Mouse (Mus musculus) bone marrow, adult 2 months (tissue): ENCODE results near the gene Lgals8. TPM values are rescaled to one million over a fixed set of nuclear protein-coding genes. Genes with fewer than 3 reads are reported as not detected.
"Not testable (repeated sequence)": the region's sequence is repeated elsewhere in the genome, so short reads cannot be mapped to it uniquely, and the experiment has no call there.

Experiments used
- H3K27ac ChIP-seq: fragments of 200-500 bp; 2 replicates; pipeline ENCODE4 v1.5.1; 2012; ENCODE audit warnings: low read depth, mild to moderate bottlenecking, control low read depth, inconsistent platforms, low read length; ENCODE audit not compliant: control insufficient read depth, poor library complexity, insufficient read depth
- H3K4me1 ChIP-seq: fragments of 200-500 bp; 2 replicates; pipeline ENCODE4 v1.6.1; 2011; ENCODE audit warnings: low read length; ENCODE audit not compliant: control insufficient read depth, insufficient read depth
- H3K4me3 ChIP-seq: fragments of 200-500 bp; replicated peaks from 2 replicates; pipeline ENCODE3; 2011; ENCODE audit warnings: mild to moderate bottlenecking, low read depth, low read length, control low read depth; ENCODE audit not compliant: control insufficient read depth
- CTCF ChIP-seq: fragments of 200-500 bp; IDR thresholded peaks from 2 replicates; pipeline ENCODE4 v1.5.1; 2011; ENCODE audit warnings: low read length, control low read depth; ENCODE audit not compliant: control insufficient read depth, insufficient read depth
- POLR2A ChIP-seq: fragments of 200-500 bp; IDR thresholded peaks from 2 replicates; pipeline ENCODE4 v1.6.1; 2011; ENCODE audit warnings: low read depth, mild to moderate bottlenecking, control low read depth, low read length, borderline replicate concordance; ENCODE audit not compliant: control insufficient read depth
- WGBS: fragments of 180-500 bp; shearing (Covaris S2); methylation state at CpG from one replicate; pipeline ENCODE4 v1.1.7; 2018; 5-methylcytosine and 5-hydroxymethylcytosine counted together
- polyA plus RNA-seq: library from polyadenylated mRNA; stranded (reverse); fragments of >200 nt; gene quantifications from 2 replicates; pipeline ENCODE4 v1.2.4, GENCODE M21; 2011; ENCODE audit warnings: low replicate concordance; ENCODE audit not compliant: missing spikeins, insufficient read depth, insufficient read length

The Lgals8 gene
- polyA plus RNA-seq, 1 experiment, result 23.6 TPM

DNA sequence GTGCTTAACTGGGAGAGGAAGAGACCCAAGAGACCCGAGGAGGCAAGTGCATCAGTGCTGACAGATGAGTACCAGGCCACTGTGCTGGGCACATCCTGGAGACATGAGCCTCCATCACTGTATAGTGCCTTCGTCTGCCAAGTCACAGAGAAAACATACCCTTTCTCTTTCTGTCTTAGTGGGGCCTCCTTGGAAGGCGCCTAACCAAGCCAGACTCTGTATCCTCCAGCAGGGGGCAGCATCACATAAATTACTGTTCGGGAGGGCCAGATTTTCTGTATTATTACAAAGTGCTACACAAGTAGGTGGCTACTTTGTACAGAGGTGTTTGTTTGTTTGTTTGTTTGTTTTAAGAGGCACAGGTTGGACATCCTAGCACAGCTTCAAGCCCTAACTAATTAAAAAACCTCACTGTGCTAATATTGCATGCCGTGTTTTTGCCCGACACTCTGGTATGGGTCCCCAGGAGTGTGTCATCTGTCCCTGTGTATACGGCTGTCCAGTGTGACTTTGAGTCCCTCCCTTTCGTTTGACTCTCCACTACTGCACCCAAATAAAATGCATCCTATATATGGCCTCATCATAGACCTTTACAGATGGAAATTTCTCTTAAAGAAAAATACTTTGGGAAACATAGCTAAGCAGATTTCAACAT, 9.1 kb upstream of the Lgals8 start:
- H3K4me1 ChIP-seq, result peaks cover 3% of the 10 kb centered on the region; the same call in 1 of the 2 replicates
- WGBS, result 41% methylated on average over 8 of the region's 8 CpGs
- TF ChIP-seq POLR2A (no peak), CTCF (peak; percentile 61)
- no peak overlapping the region for H3K27ac ChIP-seq
- no peak overlapping the region for H3K4me3 ChIP-seq

DNA sequence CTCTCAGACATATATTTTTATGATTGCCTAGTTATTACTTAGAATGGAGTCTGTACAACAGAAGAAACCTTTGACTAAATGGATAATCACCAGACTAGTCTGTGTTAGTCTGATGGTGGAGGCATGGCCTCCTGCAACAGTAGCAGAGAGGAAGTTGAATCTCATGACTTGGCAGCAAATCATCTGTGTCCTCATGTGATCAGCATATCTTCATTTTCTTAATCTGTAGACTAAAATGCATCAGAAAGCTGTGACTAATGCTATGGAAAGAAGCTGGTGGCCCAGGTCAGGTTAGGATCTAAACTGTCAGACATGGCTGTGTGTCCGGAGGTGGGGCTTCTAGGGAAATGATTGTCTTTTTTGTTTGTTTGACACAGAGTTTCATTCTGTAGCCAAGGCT, 3.7 kb upstream of the Lgals8 start:
- no peak overlapping the region for H3K4me3 ChIP-seq
- no peak overlapping the region for H3K27ac ChIP-seq
- no peaks in the 10 kb centered on the region; the same call in 1 of the 2 replicates for H3K4me1 ChIP-seq
- 51% methylated on average over 1 of the region's 1 CpGs for WGBS
- TF ChIP-seq POLR2A, result no peak

DNA sequence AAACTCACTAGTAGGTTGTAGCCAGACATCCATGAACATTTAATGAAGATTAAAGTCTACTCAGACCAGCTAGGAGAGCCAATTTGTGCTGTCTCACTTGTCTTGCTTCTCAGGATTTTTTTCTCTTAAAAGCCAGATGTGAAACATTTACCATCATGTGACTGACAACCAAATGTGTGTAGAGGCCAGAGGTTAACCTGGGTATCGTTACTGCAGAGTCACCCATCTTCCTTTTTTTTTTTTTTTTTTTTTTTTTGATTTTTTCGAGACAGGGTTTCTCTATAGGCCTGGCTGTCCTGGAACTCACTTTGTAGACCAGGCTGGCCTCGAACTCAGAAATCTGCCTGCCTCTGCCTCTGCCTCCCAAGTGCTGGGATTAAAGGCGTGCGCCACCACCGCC, 585 bp downstream of the Lgals8 start:
- not testable (repeated sequence) for H3K4me1 ChIP-seq, H3K27ac ChIP-seq, H3K4me3 ChIP-seq
- WGBS, result 70% methylated on average over 6 of the region's 6 CpGs

DNA sequence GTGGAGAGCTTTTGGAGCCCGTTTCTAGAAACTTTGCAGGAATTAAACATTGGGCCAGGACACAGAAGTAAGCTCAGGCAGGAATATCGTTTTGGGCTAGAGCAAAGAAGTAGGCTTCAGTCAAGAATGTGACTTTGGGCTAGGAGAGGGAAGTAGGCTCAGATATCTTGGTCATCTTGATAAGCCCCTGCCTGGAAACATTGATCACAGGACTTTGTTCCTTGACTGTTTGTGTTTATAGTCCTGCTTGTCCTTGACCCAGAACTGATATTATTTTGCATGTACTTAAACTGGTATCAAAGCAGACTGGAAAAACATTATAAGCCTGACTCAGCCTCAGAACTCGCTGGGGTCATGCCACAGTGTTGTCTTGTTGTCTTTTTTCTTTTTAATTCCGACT, 2.1 kb downstream of the Lgals8 start:
- Histone ChIP-seq H3K4me3 (no peak overlapping the region), H3K4me1 (no peaks in the 10 kb centered on the region; the same call in none of the 2 replicates), H3K27ac (no peak overlapping the region)
- no peak for TF ChIP-seq POLR2A
- no peak for TF ChIP-seq CTCF
- WGBS, result 87% methylated on average over 4 of the region's 4 CpGs

DNA sequence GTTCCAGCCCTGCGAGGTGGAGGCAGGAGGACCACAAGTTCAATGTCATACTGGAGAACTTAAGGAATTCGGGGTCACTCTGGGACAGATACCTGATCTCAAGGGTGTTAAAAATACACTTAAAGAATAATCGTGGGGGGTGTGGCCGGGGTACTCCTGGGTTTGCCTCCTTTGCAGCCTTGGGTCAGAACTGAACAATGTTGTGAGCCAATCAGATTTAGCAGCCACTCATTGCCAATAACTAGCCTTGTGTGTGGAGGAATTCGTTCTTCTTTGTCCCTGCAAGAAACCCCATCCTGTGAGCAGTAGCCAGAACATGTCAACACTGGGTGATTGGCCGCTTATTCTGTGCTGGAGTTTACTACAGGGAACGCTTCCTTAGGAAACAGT, 3.0 kb downstream of the Lgals8 start:
- H3K4me1 ChIP-seq, result no peaks in the 10 kb centered on the region; the same call in none of the 2 replicates
- H3K4me3 ChIP-seq, result peak overlapping the region; percentile 98
- WGBS, result 2% methylated on average over 7 of the region's 7 CpGs
- peak overlapping the region; percentile 9; the same call in 1 of the 2 replicates for H3K27ac ChIP-seq
- TF ChIP-seq POLR2A (no peak), CTCF (no peak)

DNA sequence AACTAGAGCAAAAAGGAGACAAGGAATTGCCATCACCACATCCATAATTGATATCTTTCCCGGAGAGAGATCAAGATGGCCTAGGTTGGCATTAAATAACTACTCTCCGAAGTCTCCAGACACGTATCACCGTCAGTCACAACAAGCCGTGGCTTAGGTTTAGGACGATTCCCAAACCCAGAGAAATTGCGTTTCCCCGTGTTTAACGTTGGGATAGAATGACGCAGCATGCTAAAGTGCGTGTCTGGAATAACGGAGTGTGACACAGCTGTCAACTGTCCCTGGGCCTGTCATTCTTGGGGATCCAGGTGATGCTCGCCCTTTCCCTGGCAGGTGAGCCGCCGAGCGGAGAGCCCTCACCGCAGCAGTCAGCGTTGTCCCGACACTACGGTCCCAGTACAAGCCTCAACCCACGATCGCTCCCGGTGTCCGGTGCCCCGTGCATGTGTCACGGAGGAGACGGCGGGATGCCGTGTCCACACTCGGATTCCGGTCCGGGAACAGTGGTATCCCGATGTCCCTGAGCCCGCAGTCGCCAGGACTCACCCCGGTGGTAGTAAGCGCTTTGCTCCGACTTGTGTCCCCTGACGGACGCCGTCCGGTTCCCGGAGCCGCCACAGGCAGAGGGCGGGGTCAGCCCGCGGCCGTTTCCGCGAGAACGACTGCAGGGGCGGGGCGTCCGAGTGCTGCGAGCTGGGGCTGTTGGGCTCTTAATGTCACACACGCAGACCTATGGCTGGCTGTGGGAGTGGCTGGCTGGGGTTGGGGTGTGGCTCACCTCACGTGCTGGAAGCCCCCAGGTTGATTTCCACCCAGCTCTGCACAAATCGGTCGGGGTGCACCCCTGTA, 3.6 kb downstream of the Lgals8 start:
- under 1% methylated on average over 59 of the region's 59 CpGs for WGBS
- peak overlapping the region; percentile 86 for H3K27ac ChIP-seq
- peak overlapping the region; percentile 98 for H3K4me3 ChIP-seq
- TF ChIP-seq POLR2A (peak; percentile 77; the same call in 1 of the 2 replicates), CTCF (no peak)
- no peaks in the 10 kb centered on the region; the same call in 1 of the 2 replicates for H3K4me1 ChIP-seq

DNA sequence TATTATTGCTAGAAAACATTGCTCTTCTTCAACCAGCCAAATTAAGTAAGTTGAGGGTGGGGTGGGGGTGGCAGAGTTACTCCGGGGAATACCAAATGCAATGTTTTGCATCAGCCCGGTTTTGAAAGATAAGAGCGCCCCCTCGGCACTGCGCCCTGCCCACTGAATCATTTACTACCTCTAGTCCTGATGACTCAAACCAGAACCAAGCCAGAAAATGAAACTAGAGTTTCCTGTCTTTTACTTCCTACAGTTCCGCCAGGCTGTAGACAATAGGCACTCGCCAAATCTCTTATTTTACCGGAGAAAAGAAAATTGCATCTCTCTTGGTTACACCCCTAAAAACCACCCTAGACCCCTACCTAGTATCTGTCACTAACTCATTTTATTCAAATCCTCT, 4.3 kb downstream of the Lgals8 start:
- under 1% methylated on average over 8 of the region's 8 CpGs for WGBS
- Histone ChIP-seq H3K4me3 (peak overlapping the region; percentile 98), H3K27ac (no peak overlapping the region), H3K4me1 (no peaks in the 10 kb centered on the region; the same call in 1 of the 2 replicates)
- TF ChIP-seq POLR2A (no peak), CTCF (no peak)

DNA sequence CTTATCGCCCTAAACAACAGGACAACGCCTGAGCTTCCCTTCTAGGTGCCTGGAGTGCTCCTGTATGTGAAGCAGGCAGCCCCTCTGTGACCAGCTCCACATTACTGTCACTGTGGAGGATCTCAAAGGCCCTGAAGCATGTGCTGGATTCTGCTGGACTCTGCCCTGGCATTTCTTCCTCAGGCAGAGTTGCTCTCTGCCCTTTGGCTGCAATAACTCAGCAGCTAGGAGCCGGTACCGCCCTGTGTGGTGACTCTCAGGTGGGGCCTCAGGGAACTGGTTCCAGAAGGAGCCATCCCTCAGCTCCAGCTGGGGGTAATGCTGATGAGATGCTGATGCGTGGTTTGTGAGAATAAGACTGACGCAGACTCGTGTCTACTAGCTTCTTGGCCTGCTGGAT, 8.0 kb downstream of the Lgals8 start:
- Histone ChIP-seq H3K4me3 (no peak overlapping the region), H3K27ac (no peak overlapping the region), H3K4me1 (no peaks in the 10 kb centered on the region; the same call in 1 of the 2 replicates)
- TF ChIP-seq POLR2A (no peak), CTCF (no peak)
- 89% methylated on average over 7 of the region's 7 CpGs for WGBS
